Mouse (Mus musculus) hindbrain, embryonic 10.5 days (tissue): ENCODE measurements at regions not wholly inside any gene's neighbourhood (a gene's known extent, or its start where the extent isn't known, plus 50 kb on each side); places are given as distances from the start of the nearest gene placed in this dataset.

Experiments used
- DNase-seq: peaks from one replicate; pipeline ENCODE4 v3.0.0-alpha.2; 2017; ENCODE audit warnings: low spot score
- H3K27ac ChIP-seq: fragments of 300-500 bp; sonication (generic); 2 replicates; pipeline ENCODE4 v1.5.1; 2016; ENCODE audit warnings: mild to moderate bottlenecking, moderate library complexity
- H3K27me3 ChIP-seq: fragments of 300-500 bp; sonication (generic); 2 replicates; pipeline ENCODE4 v1.6.1; 2016; ENCODE audit warnings: mild to moderate bottlenecking; ENCODE audit not compliant: poor library complexity, insufficient read depth, severe bottlenecking
- H3K36me3 ChIP-seq: fragments of 300-500 bp; sonication (generic); 2 replicates; pipeline ENCODE4 v1.6.1; 2016; ENCODE audit warnings: mild to moderate bottlenecking, moderate library complexity
- H3K4me1 ChIP-seq: fragments of 300-500 bp; sonication (generic); replicated peaks from 2 replicates; pipeline ENCODE4 v1.6.1; 2016; ENCODE audit warnings: mild to moderate bottlenecking
- H3K4me3 ChIP-seq: fragments of 300-500 bp; sonication (generic); 2 replicates; pipeline ENCODE4 v1.5.1; 2016; ENCODE audit warnings: mild to moderate bottlenecking, moderate library complexity
- H3K9me3 ChIP-seq: fragments of 300-500 bp; sonication (generic); 2 replicates; pipeline ENCODE4 v1.6.1; 2016; ENCODE audit warnings: mild to moderate bottlenecking, moderate library complexity
- WGBS: fragments of 180-500 bp; shearing (Covaris S2); methylation state at CpG from one replicate; pipeline ENCODE4 v1.1.7; 2016; 5-methylcytosine and 5-hydroxymethylcytosine counted together

DNA sequence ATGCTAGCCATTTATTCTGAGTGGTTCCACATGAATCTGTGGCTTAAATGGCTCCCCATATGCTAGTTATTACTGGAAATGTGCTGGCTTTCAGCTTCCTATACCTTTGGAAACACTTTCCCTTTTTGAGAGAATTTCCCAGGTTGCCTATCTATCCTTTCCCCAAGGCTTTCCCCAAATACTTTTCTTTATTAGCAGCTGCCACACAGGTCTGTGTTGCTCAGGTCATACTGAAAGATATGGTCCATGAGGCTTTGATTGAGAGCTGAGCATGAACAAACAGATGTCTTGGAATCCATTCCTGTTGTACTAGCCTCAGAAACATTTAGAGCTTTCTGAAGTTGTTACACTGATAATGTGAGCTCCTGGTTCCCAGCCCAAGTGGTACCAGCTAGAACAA is 188.1 kb upstream of the Cenpq start:
- no peaks in the 10 kb centered on the region for H3K36me3 ChIP-seq
- H3K27me3 ChIP-seq: no peaks in the 10 kb centered on the region
- H3K4me3 ChIP-seq: no peak overlapping the region
- H3K4me1 ChIP-seq: no peaks in the 10 kb centered on the region
- no peaks in the 10 kb centered on the region for H3K9me3 ChIP-seq
- H3K27ac ChIP-seq: no peak overlapping the region
- DNase-seq: no peak

DNA sequence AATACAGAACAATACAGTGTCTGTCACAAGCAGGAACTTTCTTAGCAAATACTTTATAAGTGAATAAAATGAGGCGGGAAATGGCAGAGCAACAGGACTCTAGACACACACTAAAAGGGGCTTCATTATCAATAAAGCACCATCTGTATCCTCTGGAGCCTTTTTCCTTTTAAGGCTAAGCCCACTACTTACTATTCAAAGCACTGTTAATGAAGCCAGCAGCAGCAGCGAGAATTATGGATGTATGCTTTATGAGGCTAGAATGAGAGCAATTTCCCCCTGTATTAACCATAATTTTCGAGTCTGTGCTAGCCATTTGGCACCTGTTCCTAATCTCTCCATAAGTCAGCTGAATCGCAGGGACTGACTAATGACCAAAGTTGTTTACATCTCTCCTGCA is 169.1 kb upstream of the Cenpq start:
- DNase-seq: no peak
- H3K9me3 ChIP-seq: no peaks in the 10 kb centered on the region

DNA sequence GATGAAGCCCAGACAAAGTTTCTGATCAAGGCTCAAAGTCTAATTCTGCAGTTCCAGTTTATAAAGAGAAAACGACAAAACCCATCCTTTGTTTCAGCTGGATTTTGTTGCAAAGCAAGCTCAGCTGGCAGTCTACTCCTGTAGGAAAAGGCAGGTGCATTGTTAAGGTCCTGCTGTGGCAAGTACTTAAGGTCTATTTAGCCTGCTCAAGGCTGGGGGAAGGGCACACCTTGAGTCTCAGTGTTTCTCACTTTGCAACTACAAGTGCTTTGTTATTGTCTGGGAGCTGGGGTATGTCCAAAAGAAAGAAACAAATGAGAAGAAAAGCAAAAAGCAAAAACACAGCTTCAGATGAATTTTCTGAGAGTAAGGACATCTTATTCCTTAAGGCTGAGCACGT is 136.0 kb upstream of the Cenpq start:
- DNase-seq: no peak

More for the DNA sequence above, 169.1 kb upstream of the Cenpq start:
- Histone ChIP-seq H3K27me3 (no peaks in the 10 kb centered on the region), H3K4me1 (no peaks in the 10 kb centered on the region), H3K27ac (no peak overlapping the region), H3K4me3 (no peak overlapping the region), H3K36me3 (no peaks in the 10 kb centered on the region)
- WGBS: 80% methylated on average over 4 of the region's 4 CpGs

More for the DNA sequence above, 136.0 kb upstream of the Cenpq start:
- Histone ChIP-seq H3K9me3 (no peaks in the 10 kb centered on the region), H3K36me3 (no peaks in the 10 kb centered on the region), H3K27me3 (no peaks in the 10 kb centered on the region), H3K4me3 (no peak overlapping the region), H3K27ac (no peak overlapping the region), H3K4me1 (no peaks in the 10 kb centered on the region)
- WGBS: 36% methylated on average over 2 of the region's 2 CpGs
